Mouse (Mus musculus) liver, embryonic 12.5 days (tissue): Measurements from ENCODE around the gene Eif2b5. TPM values are rescaled to one million over a fixed set of nuclear protein-coding genes. Genes with fewer than 3 reads are reported as not detected.
A peak's percentile ranks its signal among the peaks of the same experiment; 100 is the strongest.

ENCODE experiments used
- ATAC-seq: fragments of 200-750 bp; cut with Nextera tagmentation; 2 replicates; pipeline ENCODE4 v1.8.0; 2017; ENCODE audit warnings: moderate number of reproducible peaks, mild to moderate bottlenecking, moderate library complexity
- H3K27ac ChIP-seq: fragments of 300-500 bp; sonication (generic); 2 replicates; pipeline ENCODE4 v1.5.1; 2016; ENCODE audit warnings: mild to moderate bottlenecking
- H3K27me3 ChIP-seq: fragments of 300-500 bp; sonication (generic); replicated peaks from 2 replicates; pipeline ENCODE4 v1.6.1; 2016; ENCODE audit warnings: mild to moderate bottlenecking, moderate library complexity
- H3K36me3 ChIP-seq: fragments of 300-500 bp; sonication (generic); 2 replicates; pipeline ENCODE4 v1.6.1; 2016; ENCODE audit warnings: mild to moderate bottlenecking, moderate library complexity
- H3K4me1 ChIP-seq: fragments of 300-500 bp; sonication (generic); 2 replicates; pipeline ENCODE4 v1.6.1; 2016
- H3K4me2 ChIP-seq: fragments of 300-500 bp; sonication (generic); 2 replicates; pipeline ENCODE4 v1.6.1; 2016; ENCODE audit warnings: mild to moderate bottlenecking, moderate library complexity
- H3K4me3 ChIP-seq: fragments of 300-500 bp; sonication (generic); 2 replicates; pipeline ENCODE4 v1.5.1; 2016; ENCODE audit warnings: mild to moderate bottlenecking, moderate library complexity
- H3K9ac ChIP-seq: fragments of 300-500 bp; sonication (generic); 2 replicates; pipeline ENCODE4 v1.6.1; 2016; ENCODE audit warnings: mild to moderate bottlenecking, moderate library complexity
- H3K9me3 ChIP-seq: fragments of 300-500 bp; sonication (generic); replicated peaks from 2 replicates; pipeline ENCODE4 v1.6.1; 2016; ENCODE audit warnings: mild to moderate bottlenecking, moderate library complexity
- WGBS: fragments of 180-500 bp; shearing (Covaris S2); methylation state at CpG from one replicate; pipeline ENCODE4 v1.1.7; 2016; ENCODE audit not compliant: insufficient replicate concordance; 5-methylcytosine and 5-hydroxymethylcytosine counted together
- polyA plus RNA-seq: library from polyadenylated mRNA; unstranded; fragments of >200 nt; fragmentation: Nextera tagmentation; extraction: Ambion mirVana; gene quantifications from 2 replicates; pipeline ENCODE4 v1.2.1, GENCODE M21; 2016

Gene Eif2b5
- polyA plus RNA-seq, 1 experiment from 2014 or later = 99.7 TPM

DNA sequence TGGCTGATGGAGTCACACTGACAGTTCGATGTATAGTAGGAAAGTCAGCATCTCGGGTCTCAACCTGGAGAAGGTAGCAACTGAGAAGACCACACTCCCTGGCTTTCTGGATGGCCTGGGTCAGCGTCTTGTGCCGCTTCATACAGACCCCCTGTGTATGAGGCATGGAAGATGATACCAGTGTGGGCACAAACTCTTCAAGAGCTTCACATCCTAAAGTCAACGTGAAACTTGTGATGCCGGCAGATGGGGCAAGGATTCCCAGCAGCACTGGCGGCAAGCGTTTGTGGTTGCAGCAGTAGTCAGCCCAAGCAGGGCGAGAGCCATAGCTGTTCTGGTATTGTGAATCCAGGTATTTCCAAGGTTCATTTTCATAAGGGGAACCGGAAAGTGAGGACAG is 47.1 kb downstream of the Eif2b5 start:
- H3K9me3 ChIP-seq = no peaks in the 10 kb centered on the region
- ATAC-seq = no peak
- no peaks in the 10 kb centered on the region for H3K27me3 ChIP-seq
- H3K27ac ChIP-seq = no peak overlapping the region
- H3K36me3 ChIP-seq = peaks cover 64% of the 10 kb centered on the region
- WGBS = 90% methylated on average over 10 of the region's 10 CpGs
- no peak overlapping the region for H3K9ac ChIP-seq
- no peak overlapping the region for H3K4me2 ChIP-seq
- H3K4me3 ChIP-seq = no peak overlapping the region
- peaks cover 26% of the 10 kb centered on the region for H3K4me1 ChIP-seq

GRCm38 (mm10) chr16:20547423-20547822 is 48.8 kb downstream of the Eif2b5 start:
- H3K9ac ChIP-seq = peak overlapping the region; percentile 70
- WGBS = 56% methylated on average over 5 of the region's 5 CpGs
- peak overlapping the region; percentile 84 for H3K27ac ChIP-seq
- peaks cover 64% of the 10 kb centered on the region for H3K36me3 ChIP-seq
- no peak for ATAC-seq
- peaks cover 25% of the 10 kb centered on the region for H3K4me1 ChIP-seq
- peak overlapping the region; percentile 84 for H3K4me3 ChIP-seq
- H3K4me2 ChIP-seq = peak overlapping the region; percentile 89
- no peaks in the 10 kb centered on the region for H3K9me3 ChIP-seq
- no peaks in the 10 kb centered on the region for H3K27me3 ChIP-seq

DNA sequence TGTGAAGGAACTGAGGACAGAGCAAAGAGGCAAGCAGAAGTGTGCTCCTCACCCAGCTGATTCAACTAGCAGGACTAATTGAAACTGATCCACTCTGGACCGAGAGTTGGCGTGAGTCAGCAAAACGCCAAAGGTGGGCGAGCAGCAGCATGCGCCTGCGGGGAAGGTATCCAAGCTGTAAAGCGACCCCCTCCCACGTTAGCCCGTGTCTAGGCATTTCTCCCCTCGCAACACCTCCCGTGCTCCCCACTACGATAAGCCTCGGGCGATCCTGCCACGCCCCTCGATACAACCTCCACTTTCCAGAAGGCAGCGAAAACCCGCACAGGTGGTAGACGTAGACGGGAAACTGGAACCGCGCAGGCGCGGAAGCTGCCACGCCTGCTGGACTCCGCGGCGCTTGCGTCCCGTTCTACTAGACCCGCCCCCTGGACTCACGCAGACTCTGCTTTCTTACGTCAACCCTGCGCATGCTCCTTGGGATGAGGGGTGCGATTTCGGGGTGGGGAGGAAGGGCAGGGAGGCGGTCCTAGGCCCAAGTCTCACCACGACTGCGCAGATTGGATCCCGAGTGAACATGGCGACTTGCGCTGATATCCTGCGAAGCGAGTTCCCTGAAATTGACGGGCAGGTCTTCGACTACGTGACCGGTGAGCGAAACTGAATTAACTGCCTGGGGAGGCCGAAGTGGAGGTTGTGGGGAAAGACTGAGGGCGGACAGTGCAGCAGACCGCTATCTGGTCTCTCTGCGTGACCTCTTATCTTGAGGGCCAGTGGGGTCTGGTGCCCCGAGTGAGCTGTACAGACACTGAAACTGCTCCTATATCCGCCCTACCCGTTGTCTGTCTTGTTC is 49.7 kb downstream of the Eif2b5 start, which contains the start of gene Abcf3:
Gene Abcf3, plus strand, starts transcription at position 482 of the 853 bp plus-strand sequence.
- H3K9me3 ChIP-seq = no peaks in the 10 kb centered on the region
- WGBS = under 1% methylated on average over 56 of the region's 56 CpGs
- H3K4me2 ChIP-seq = peak within 1 kb of the TSS; percentile 89
- H3K36me3 ChIP-seq = peaks cover 65% of the 10 kb centered on the region
- peak within 1 kb of the TSS; percentile 84 for H3K27ac ChIP-seq
- peaks cover 25% of the 10 kb centered on the region for H3K4me1 ChIP-seq
- ATAC-seq = peak; percentile 99
- peak within 1 kb of the TSS; percentile 84 for H3K4me3 ChIP-seq
- no peaks in the 10 kb centered on the region for H3K27me3 ChIP-seq
- H3K9ac ChIP-seq = peak within 1 kb of the TSS; percentile 84

- H3K4me1 ChIP-seq = peaks cover 25% of the 10 kb centered on the region
- ATAC-seq = no peak
- peaks cover 66% of the 10 kb centered on the region for H3K36me3 ChIP-seq
- peak overlapping the region; percentile 69 for H3K27ac ChIP-seq
- peak overlapping the region; percentile 89 for H3K4me2 ChIP-seq
- peak overlapping the region; percentile 84 for H3K4me3 ChIP-seq
- 41% methylated on average over 9 of the region's 9 CpGs for WGBS
- H3K9ac ChIP-seq = peak overlapping the region; percentile 84
- no peaks in the 10 kb centered on the region for H3K9me3 ChIP-seq
- no peaks in the 10 kb centered on the region for H3K27me3 ChIP-seq
Observed at GRCm38 (mm10) chr16:20549161-20549560, 50.5 kb downstream of the Eif2b5 start.

GRCm38 (mm10) chr16:20551691-20552090 is 53.1 kb downstream of the Eif2b5 start:
- H3K27ac ChIP-seq = no peak overlapping the region
- 90% methylated on average over 5 of the region's 5 CpGs for WGBS
- H3K27me3 ChIP-seq = no peaks in the 10 kb centered on the region
- peaks cover 25% of the 10 kb centered on the region for H3K4me1 ChIP-seq
- H3K4me2 ChIP-seq = no peak overlapping the region
- no peak overlapping the region for H3K4me3 ChIP-seq
- peaks cover 66% of the 10 kb centered on the region for H3K36me3 ChIP-seq
- no peak for ATAC-seq
- no peak overlapping the region for H3K9ac ChIP-seq
- no peaks in the 10 kb centered on the region for H3K9me3 ChIP-seq

GRCm38 (mm10) chr16:20552594-20552993 is 54.0 kb downstream of the Eif2b5 start:
- Histone ChIP-seq H3K4me1 (peaks cover 17% of the 10 kb centered on the region), H3K27ac (no peak overlapping the region)
- WGBS = 78% methylated on average over 1 of the region's 1 CpGs

GRCm38 (mm10) chr16:20555000-20555399 is 56.4 kb downstream of the Eif2b5 start:
- ATAC-seq = no peak
- no peak overlapping the region for H3K9ac ChIP-seq
- H3K4me1 ChIP-seq = peaks cover under 1% of the 10 kb centered on the region; the same call in 1 of the 2 replicates
- 80% methylated on average over 6 of the region's 6 CpGs for WGBS
- no peaks in the 10 kb centered on the region for H3K27me3 ChIP-seq
- no peak overlapping the region for H3K4me3 ChIP-seq
- H3K36me3 ChIP-seq = peaks cover 97% of the 10 kb centered on the region
- no peaks in the 10 kb centered on the region for H3K9me3 ChIP-seq
- H3K4me2 ChIP-seq = no peak overlapping the region
- no peak overlapping the region for H3K27ac ChIP-seq

More at GRCm38 (mm10) chr16:20552594-20552993, 54.0 kb downstream of the Eif2b5 start:
- H3K4me2 ChIP-seq = no peak overlapping the region
- peaks cover 75% of the 10 kb centered on the region for H3K36me3 ChIP-seq
- ATAC-seq = no peak
- H3K4me3 ChIP-seq = no peak overlapping the region
- H3K9ac ChIP-seq = no peak overlapping the region
- H3K27me3 ChIP-seq = no peaks in the 10 kb centered on the region
- no peaks in the 10 kb centered on the region for H3K9me3 ChIP-seq

DNA sequence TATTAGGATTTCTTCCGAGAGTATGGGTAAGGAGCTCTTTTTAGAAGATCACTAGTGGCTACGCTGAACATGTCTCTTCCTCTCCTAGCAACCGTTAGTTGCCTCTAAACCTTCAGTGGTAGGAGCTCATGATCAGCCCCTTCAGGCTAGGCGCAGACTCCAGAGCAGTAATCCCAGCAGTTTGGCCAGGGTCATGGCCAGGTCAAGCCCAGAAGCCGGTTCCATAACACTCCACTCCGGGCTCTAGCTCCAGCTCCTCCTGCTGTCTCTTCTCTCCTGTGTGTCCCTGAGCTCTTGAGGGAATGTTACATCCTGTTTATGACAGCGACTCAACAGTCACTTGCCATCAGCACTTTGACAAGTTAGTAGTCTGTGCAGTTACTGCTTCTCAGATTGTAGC is 58.8 kb downstream of the Eif2b5 start:
- no peak for ATAC-seq
- 81% methylated on average over 7 of the region's 7 CpGs for WGBS

More for the DNA sequence above, 58.8 kb downstream of the Eif2b5 start:
- H3K9me3 ChIP-seq = no peaks in the 10 kb centered on the region
- H3K36me3 ChIP-seq = peaks cover 97% of the 10 kb centered on the region
- H3K4me3 ChIP-seq = no peak overlapping the region
- H3K27me3 ChIP-seq = no peaks in the 10 kb centered on the region
- H3K4me2 ChIP-seq = no peak overlapping the region
- no peak overlapping the region for H3K27ac ChIP-seq
- no peak overlapping the region for H3K9ac ChIP-seq
- no peaks in the 10 kb centered on the region for H3K4me1 ChIP-seq

Other genes with a start within 250 kb of the Eif2b5 start
- 62.1 and 63.7 TPM in 2 replicates for gene Parl, start 196.4 kb upstream of the Eif2b5 start, polyA plus RNA-seq
- gene Cyp2ab1, start 173.4 kb upstream of the Eif2b5 start, polyA plus RNA-seq = not detected in 2 replicates
- 28.6 and 30.3 TPM in 2 replicates for gene Abcc5, start 72.4 kb upstream of the Eif2b5 start, polyA plus RNA-seq
- 8.0 and 8.8 TPM in 2 replicates for gene Dvl3, start 18.2 kb downstream of the Eif2b5 start, polyA plus RNA-seq
- 463 and 468 TPM in 2 replicates for gene Ap2m1, start 36.7 kb downstream of the Eif2b5 start, polyA plus RNA-seq
- gene Abcf3, start 49.8 kb downstream of the Eif2b5 start, polyA plus RNA-seq = 38.8 and 40.5 TPM in 2 replicates
- gene Vwa5b2, start 90.7 kb downstream of the Eif2b5 start, polyA plus RNA-seq = 0.23 and 0.30 TPM in 2 replicates
- 27.4 and 28.6 TPM in 2 replicates for gene Eef1akmt4, start 112.8 kb downstream of the Eif2b5 start, polyA plus RNA-seq
- 0.21 TPM in 1 of 2 replicates, not detected in the other for gene Gm49333, start 112.8 kb downstream of the Eif2b5 start, polyA plus RNA-seq
- gene Alg3, start 112.9 kb downstream of the Eif2b5 start, polyA plus RNA-seq = 35.0 and 36.0 TPM in 2 replicates
- 0.56 and 0.61 TPM in 2 replicates for gene Camk2n2, start 122.5 kb downstream of the Eif2b5 start, polyA plus RNA-seq
- 0.53 TPM in 1 of 2 replicates, not detected in the other for gene Ece2, start 131.0 kb downstream of the Eif2b5 start, polyA plus RNA-seq
- 277 and 289 TPM in 2 replicates for gene Psmd2, start 152.8 kb downstream of the Eif2b5 start, polyA plus RNA-seq
- gene Eif4g1, start 169.5 kb downstream of the Eif2b5 start, polyA plus RNA-seq = 180 and 187 TPM in 2 replicates
- 2.1 and 2.6 TPM in 2 replicates for gene Fam131a, start 194.4 kb downstream of the Eif2b5 start, polyA plus RNA-seq
- 66.1 and 68.4 TPM in 2 replicates for gene Polr2h, start 218.8 kb downstream of the Eif2b5 start, polyA plus RNA-seq
- gene Clcn2, start 218.9 kb downstream of the Eif2b5 start, polyA plus RNA-seq = 14.0 and 14.5 TPM in 2 replicates
- gene Chrd, start 234.3 kb downstream of the Eif2b5 start, polyA plus RNA-seq = 0.54 and 0.96 TPM in 2 replicates
- 2.7 and 2.8 TPM in 2 replicates for gene Thpo, start 235.7 kb downstream of the Eif2b5 start, polyA plus RNA-seq